Mouse (Mus musculus) heart, postnatal 0 days (tissue): Measurements from ENCODE around the gene Asic3.

Experiments
- CTCF ChIP-seq: IDR thresholded peaks from 2 replicates; pipeline ENCODE4 v1.5.1; 2016; ENCODE audit warnings: antibody characterized with exemption, control low read depth, low read depth
- EP300 ChIP-seq: IDR thresholded peaks from 2 replicates; pipeline ENCODE4 v1.6.1; 2016; ENCODE audit warnings: antibody characterized with exemption, low read depth

GRCm38 (mm10) chr5:24442029-24442428 lies 28.8 kb downstream of the Asic3 start:
- no peak for TF ChIP-seq CTCF
- TF ChIP-seq EP300, result no peak
